Mouse (Mus musculus): ENCODE results near the gene Cops8.

The Cops8 gene

DNA sequence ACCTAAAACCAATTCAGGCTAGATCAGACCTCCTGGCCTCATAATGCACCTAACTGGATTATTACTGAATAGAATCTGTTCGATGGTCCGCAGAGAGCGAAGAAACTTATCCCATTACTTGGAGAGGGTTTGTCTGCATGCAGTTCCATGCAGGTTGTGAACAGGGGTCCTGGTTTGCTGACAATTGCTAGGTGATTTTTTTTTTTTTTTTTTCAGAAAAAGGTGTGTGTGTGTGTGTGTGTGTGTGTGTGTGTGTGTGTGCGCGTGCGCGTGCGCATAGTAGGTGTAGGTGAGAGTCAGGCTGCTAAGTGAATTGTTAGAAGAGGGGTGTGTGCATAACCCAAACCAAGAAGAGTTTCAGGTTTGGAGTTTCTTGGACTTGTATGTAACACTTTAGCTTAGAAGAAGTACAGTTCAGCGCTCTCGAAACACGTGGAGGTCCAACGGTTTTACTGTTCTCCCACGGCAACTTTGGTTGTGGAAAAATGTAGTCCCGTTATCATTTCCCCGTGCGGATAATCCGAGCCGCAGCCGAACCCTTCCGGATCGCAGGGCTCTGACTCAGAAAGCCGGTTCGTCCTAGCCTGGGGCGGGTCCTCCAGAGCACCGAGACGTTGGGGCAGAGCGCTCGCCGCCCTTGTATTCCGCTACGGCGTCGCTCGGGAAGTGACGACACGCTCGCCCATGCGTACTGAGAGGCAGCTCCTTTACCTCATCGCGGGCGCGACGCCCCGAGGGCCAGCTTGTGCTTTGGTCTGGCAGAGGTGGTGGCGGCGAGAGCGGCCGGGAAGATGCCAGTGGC is at the start of gene Cops8:
TSS of gene Cops8 (plus strand) at position 223 of the 802 bp plus-strand sequence.
- DNase-seq (ENCODE audit: low spot score in 2 of 2), result peak; percentile 91 to 94

DNA sequence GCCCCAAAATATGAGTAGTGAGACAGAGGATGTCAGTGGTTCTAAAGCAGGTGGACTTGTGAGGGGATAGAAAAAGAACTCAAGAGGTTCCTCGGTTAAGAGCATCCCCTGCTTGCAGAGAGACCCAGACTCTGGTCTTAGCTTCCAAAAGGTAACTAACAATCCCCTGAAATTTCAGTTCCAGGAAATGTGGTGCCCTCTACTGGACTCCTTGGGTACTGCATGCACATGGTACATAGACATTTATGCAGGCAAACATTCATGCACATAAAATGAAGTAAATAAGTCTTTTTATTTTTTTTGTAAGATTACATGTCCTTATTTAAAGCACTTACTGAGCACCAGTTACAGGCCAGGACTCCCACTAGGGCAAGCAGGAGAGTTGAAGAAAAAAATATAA is 45.6 kb upstream of the Cops8 start:
- no peak for DNase-seq (ENCODE audit: low spot score in 2 of 2)

DNA sequence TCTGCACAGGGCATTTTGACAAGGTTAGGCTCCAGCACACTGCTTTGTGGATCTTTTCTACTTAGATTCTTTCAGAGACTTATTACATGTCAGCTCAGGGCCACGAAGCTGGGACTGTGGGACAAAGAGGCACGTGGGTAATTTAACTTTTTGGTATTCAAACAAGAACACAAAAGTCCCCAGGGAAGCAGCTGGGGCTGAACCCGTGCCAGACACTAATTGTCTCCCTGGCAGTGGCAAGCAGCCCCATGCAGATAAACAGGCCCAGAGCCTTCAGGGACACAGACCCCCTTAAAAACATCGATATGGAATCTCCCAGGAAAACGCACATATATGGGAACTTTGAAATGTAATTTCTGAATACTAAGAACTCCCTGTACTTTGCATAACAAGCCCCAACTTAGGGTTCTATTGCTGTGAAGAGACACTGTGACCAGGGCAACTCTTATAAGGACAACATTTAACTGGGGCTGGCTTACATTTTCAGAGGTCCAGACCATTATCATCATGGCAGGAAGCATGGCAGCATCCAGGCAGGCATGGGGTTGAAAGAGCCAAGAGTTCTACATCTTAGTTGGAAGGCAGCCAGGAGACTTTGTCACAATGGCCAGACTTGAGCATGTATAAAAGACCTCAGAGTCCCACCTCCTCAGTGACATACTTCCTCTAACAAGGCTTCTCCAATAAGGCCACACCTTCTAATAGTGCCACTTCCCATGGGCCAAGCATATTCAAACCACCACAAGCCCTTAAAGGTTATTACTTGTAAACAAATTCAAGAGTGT is 41.6 kb upstream of the Cops8 start:
- no peak for DNase-seq (ENCODE audit: low spot score in 2 of 2)

DNA sequence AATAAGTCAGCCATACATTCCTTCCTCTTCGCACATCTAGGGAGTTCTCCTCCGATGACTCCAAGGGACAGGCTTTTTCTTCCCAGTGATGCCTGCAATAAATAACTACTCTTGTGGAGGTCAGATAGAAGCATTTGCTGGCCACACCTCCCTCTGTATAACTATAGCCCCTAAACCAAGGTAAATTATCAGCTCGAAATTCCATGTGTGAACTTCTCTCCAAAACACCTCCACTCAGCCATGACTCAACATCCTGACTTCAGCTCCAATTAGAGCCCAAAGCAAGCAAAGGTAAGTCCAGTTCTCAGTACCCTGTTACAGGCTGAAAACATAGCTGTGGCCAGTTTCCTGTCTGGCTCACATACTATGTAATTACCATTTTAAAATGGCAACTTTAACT is 38.8 kb upstream of the Cops8 start:
- DNase-seq (ENCODE audit: low spot score in 2 of 2), result no peak

- no peak for DNase-seq (ENCODE audit: low spot score in 2 of 2)
Observed at GRCm38 (mm10) chr1:90566664-90567440, 35.9 kb upstream of the Cops8 start.

GRCm38 (mm10) chr1:90573831-90574230 is 28.9 kb upstream of the Cops8 start:
- no peak for DNase-seq (ENCODE audit: low spot score in 2 of 2)

DNA sequence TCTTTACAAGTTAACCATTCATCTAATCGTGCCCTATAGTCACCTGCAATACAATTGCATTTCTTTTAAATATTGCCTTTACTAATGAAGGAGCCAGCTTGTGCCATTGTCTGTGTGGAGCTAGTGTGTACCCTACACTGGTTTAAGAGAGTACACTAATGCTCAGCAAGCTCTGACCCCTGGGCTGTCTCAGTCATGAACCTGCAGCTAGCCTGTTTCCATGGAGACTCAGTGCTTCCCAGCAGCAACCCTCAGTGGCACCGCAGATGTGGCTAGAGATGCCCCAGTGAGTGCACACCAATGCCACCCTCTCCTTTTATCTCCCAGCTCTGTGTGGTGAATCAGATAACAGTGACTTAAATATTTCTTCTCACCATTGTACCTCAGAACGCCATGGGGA is 27.9 kb upstream of the Cops8 start:
- no peak for DNase-seq (ENCODE audit: low spot score in 2 of 2)

DNA sequence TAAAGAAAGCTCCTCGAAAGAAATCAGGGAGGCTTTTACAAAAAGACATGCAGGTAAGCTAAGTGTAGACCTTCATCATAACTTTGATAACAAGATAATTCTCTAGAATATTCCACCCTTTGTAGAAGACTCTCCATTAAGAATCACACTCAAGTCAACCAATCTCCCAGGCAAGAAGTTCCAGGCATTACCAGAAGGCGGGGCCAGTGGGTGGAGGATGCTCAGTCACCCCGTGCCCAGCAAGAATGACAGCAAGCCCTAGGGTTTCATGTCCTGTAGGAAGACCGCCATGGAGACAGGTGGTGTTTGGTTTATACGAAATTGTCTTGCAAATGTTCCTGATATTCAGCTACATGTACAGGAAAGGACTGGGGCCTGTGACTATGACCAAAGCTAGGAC is 25.4 kb upstream of the Cops8 start:
- DNase-seq (ENCODE audit: low spot score in 2 of 2), result no peak

GRCm38 (mm10) chr1:90582635-90583034 is 20.1 kb upstream of the Cops8 start:
- no peak for DNase-seq (ENCODE audit: low spot score in 2 of 2)

DNA sequence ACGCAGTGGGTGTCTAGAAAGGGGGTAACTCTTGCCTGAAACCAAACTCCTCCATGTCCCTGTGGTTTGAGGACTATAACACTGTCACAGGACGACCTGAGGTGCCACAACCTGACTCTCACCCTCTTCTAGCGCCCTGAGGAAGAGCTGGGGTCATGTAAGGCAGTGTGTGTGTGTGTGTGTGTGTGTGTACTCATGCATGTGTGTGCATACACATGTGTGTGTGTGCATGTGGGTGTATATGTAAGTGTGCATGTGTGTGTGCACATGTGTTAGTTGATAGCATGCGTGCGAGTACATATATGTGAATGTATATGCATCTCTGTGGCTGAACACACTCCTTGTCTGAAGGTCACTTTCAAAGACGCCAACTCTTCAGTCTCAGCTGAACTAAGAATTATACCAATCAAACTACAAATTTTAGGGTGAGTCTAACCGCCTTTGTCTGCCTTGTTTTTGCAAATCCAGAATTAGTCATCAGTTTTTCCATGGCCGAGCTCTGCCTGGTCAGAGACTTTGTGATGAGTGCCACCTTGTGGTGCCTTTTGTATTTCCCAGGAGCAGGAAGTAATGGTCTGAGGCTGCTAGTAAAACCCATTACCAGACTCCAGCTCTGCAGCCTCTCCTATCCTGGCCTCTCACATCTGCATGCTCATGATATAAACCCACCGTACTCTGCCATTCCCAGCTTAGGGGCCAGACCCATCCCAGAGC is 14.6 kb upstream of the Cops8 start:
- peak in 1 of 2 experiments; percentile 31 for DNase-seq (ENCODE audit: low spot score in 2 of 2)

- DNase-seq (ENCODE audit: low spot score in 2 of 2), result no peak
Observed at GRCm38 (mm10) chr1:90590797-90591196, 12.0 kb upstream of the Cops8 start.

DNA sequence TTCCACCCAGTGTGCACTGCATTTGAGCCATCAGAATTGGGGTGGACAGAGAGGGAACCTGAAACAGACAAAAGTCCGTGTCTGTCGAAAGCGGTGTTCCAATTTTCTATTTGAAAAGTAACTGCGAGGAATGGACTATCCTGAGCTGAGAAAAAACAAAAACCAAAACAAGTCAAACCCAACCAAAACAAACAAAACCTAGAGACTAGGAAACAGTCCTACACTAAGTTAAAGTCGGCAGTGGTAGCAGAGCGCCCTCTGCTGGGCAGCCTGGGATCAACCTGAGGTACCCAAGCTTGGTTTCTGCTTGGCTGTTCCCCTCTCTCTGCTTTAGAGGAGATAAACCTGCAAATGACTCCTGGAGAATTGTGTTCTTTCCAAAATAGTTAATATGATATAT is 10.0 kb upstream of the Cops8 start:
- peak; percentile 30 to 64 for DNase-seq (ENCODE audit: low spot score in 2 of 2)

- no peak for DNase-seq (ENCODE audit: low spot score in 2 of 2)
Observed at GRCm38 (mm10) chr1:90599226-90599625, 3.6 kb upstream of the Cops8 start.

DNA sequence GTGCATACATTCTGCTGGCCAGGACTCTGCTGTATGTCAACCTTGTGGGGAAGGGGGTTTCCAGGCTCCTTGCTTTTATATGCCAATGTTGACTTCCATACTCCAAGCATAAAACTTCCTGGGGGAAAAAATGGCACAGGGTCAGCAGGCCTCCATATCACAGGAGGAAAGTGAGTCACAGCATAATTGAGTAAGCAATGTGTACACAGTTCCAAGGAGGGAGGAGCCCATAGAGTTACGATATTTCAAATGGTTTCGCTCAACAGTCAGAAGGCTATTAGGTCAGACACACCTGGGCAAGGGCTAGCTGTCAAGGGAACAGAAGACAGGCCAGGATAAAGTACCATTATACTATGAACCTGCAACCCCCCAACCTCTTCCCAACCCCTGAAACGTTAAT is 1.7 kb upstream of the Cops8 start:
- DNase-seq (ENCODE audit: low spot score in 2 of 2), result no peak

DNA sequence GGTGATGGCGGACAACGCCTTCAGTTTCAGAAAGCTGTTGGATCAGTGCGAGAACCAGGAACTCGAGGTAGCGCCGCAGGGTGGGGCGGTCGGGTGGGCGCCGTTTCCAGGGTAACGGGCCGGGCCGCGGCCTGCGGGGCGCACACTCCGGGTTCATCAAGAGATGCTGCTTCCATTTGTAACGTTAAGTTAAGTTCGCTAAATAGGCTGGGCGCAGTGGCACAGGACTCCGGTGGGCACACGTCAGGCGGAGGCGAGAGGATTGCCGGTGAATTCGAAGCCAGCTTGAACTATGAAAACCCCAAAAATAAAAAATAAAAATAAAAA is 743 bp downstream of the Cops8 start:
- no peak for DNase-seq (ENCODE audit: low spot score in 2 of 2)

GRCm38 (mm10) chr1:90609363-90609762 is 6.6 kb downstream of the Cops8 start:
- no peak for DNase-seq (ENCODE audit: low spot score in 2 of 2)

DNA sequence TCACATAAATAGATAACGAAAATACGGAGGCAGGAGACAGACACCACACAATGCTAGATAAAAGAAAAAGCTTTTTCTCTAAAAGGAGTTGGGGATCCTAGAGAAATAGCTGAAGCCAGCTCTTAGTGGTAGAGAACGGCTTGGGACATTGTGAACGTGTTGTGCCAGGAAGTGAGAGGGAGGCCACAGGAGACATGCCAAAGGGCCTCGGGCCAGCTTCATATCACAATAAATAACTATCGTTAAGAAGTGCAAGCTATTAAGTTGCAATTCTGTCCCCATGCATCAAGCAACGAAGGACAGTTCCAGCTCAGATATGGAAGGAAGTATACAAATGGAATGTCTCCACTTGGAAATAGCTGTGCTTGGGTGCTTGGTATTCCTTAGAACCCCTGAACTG is 14.5 kb downstream of the Cops8 start:
- no peak for DNase-seq (ENCODE audit: low spot score in 2 of 2)

- DNase-seq (ENCODE audit: low spot score in 2 of 2), result no peak
Observed at GRCm38 (mm10) chr1:90633415-90634030, 30.7 kb downstream of the Cops8 start.

DNA sequence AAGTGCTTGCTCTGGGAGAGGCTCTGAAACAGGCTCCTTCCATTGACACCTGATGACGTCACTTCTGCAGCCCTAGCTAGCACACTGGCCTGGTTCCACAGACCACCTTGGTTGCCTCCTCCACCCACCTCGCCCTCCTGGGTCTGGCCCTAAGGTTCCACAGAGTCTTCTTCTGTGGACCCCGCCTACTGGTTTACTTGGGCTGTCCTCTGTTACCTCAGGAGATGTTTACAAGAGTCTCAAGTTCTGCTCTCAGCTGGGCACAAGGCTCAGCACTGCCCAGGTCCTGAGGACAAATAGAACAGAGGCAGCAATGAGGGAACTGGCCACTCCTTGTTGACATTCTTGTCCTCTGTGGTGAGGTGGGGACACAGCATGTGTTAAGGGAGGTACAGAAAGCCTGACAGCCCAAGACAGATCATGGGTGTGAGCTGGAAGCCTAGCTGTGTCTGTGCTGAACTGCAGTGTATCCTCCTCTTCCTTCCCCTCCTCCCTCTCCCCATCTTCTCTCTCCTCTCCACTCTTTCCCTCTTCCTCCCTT is 31.5 kb downstream of the Cops8 start:
- DNase-seq (ENCODE audit: low spot score in 2 of 2), result no peak

DNA sequence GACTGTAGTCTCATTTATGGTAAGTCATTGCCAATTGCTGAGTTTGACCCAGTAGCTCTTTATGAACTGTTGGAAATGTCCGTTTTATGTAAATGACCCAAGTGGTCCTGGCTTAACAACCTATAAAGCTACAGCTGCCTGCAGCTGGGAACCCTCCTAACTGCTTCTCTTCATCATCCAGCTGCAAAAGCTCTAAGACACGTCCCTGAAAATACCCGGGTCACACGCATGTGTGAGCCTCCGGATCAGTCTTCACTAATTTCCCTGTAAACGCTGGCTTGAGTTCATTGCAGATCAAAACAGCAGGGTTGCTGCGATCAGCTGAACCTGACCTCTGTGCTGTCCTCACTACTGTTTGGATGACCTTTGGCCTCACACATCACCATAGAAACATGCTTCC is 35.6 kb downstream of the Cops8 start:
- no peak for DNase-seq (ENCODE audit: low spot score in 2 of 2)

DNA sequence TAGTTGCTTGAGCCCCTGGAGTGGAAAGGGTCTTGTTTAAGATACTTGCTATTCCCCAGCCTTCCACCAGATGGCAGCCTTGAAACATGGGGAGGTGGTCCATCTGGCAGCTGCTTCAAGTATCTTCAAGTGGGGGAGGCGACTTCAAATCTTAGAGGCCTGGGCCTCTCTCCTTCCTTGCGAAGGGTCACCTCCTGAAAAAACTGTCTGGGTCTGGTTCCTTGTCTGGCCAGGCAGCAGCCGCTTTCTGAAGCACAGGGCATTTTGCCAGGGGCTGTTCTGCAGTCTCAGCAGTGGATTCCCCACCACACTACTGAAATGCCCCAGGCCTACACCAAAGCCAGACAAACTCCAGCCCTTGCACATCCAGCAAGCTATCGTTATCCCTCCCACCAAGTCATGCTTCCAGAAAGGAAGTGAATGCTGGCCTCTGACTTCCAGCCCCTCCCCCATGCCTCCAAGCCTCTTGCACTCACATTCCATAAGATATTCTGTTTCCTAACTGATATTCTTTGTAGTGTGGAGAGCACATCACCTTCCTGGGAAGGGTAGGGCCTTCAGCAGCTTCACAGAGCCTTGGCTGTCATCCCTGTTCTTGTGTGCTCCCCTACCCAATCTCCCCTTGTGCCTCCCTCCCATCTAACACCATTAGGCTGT is 48.1 kb downstream of the Cops8 start:
- peak in 1 of 2 experiments; percentile 25 for DNase-seq (ENCODE audit: low spot score in 2 of 2)

All from natural killer cell, adult 2 months (primary cell).